Mouse (Mus musculus): Measurements from ENCODE around the gene Use1. TPM values are rescaled to one million over a fixed set of nuclear protein-coding genes. Genes with fewer than 3 reads are reported as not detected.

Use1 gene
- polyA plus RNA-seq, 1 experiment = 180 TPM

DNA sequence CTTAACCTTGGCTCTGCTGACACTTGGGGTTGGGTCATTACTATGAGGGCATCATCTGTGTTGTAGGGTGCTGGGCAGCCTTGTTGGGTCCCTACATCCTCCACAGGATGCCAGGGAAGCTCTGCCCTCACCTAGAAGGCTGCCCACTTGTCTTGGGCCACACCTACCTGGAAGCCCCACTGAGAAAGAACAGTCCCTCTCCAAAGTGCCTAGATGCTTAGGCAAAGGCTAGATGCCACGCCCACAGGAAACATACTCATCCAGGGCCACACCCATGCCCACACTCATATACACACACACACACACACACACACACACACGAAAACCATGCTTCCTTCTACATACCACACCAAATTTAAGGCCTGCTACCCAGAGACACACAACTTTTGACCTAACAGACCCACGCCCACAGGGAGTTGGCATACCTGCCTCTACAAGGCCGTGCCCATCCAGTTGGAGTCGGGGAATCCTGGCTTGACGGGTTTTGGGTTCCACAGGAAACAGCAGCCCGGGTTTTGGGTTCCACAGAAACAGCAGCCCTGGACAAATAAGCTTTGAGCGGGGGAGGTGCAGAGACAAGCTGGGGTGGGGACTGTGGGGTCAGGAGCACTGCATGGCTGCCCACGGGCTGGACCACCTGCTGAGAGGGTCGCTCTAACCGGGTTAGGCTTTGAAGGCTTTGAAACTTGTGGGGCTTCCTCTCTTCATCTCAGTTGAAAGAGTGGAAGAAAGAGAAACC is 45.1 kb downstream of the Use1 start:
- H3K79me2 ChIP-seq (ENCODE audit: control insufficient read depth, insufficient read depth) = no peaks in the 10 kb centered on the region
- TF ChIP-seq POLR2AphosphoS2 (IDR thresholded peaks at IDR 0.05; ENCODE audit: insufficient read length, low read depth) = peak; percentile 73
- TF ChIP-seq MAX (IDR thresholded peaks at IDR 0.05; ENCODE audit: low read depth) = no peak
- no peak overlapping the region for H3K4me3 ChIP-seq
- H3ac ChIP-seq (ENCODE audit: control insufficient read depth, insufficient read length) = no peak overlapping the region
- peak overlapping the region; percentile 6 for H3K4me2 ChIP-seq (ENCODE audit: low read depth)
- no peaks in the 10 kb centered on the region for H3K27me3 ChIP-seq (ENCODE audit: control insufficient read depth, insufficient read depth, insufficient read length)
- peaks cover 5% of the 10 kb centered on the region for H3K36me3 ChIP-seq (ENCODE audit: control insufficient read depth, insufficient read depth)

Other genes starting within 250 kb of the Use1 start
- 39.6 TPM for gene Myo9b, start 94.1 kb upstream of the Use1 start, polyA plus RNA-seq (2012; fragmentation: generic; extraction: Trizol)
- gene Haus8, start 93.9 kb upstream of the Use1 start, polyA plus RNA-seq (2012; fragmentation: generic; extraction: Trizol) = 13.2 TPM
- gene Ocel1, start 4.5 kb downstream of the Use1 start, polyA plus RNA-seq (2012; fragmentation: generic; extraction: Trizol) = 15.2 TPM
- 62.3 TPM for gene Nr2f6, start 15.1 kb downstream of the Use1 start, polyA plus RNA-seq (2012; fragmentation: generic; extraction: Trizol)
- gene Ushbp1, start 29.0 kb downstream of the Use1 start, polyA plus RNA-seq (2012; fragmentation: generic; extraction: Trizol) = 0.02 TPM
- gene Babam1, start 30.0 kb downstream of the Use1 start, polyA plus RNA-seq (2012; fragmentation: generic; extraction: Trizol) = 108 TPM
- gene Ankle1, start 39.2 kb downstream of the Use1 start, polyA plus RNA-seq (2012; fragmentation: generic; extraction: Trizol) = 1.3 TPM
- gene Abhd8, start 96.8 kb downstream of the Use1 start, polyA plus RNA-seq (2012; fragmentation: generic; extraction: Trizol) = 67.0 TPM
- gene Mrpl34, start 98.1 kb downstream of the Use1 start, polyA plus RNA-seq (2012; fragmentation: generic; extraction: Trizol) = 79.0 TPM
- gene Dda1, start 102.4 kb downstream of the Use1 start, polyA plus RNA-seq (2012; fragmentation: generic; extraction: Trizol) = 117 TPM
- gene Ano8, start 119.1 kb downstream of the Use1 start, polyA plus RNA-seq (2012; fragmentation: generic; extraction: Trizol) = 27.5 TPM
- 17.5 TPM for gene Gtpbp3, start 121.3 kb downstream of the Use1 start, polyA plus RNA-seq (2012; fragmentation: generic; extraction: Trizol)
- 0.18 TPM for gene Plvap, start 144.9 kb downstream of the Use1 start, polyA plus RNA-seq (2012; fragmentation: generic; extraction: Trizol)
- gene Ccdc194, start 158.9 kb downstream of the Use1 start, polyA plus RNA-seq (2012; fragmentation: generic; extraction: Trizol) = 0.04 TPM
- 33.9 TPM for gene Bst2, start 170.6 kb downstream of the Use1 start, polyA plus RNA-seq (2012; fragmentation: generic; extraction: Trizol)
- 61.5 TPM for gene Mvb12a, start 176.1 kb downstream of the Use1 start, polyA plus RNA-seq (2012; fragmentation: generic; extraction: Trizol)
- gene Tmem221, start 192.0 kb downstream of the Use1 start, polyA plus RNA-seq (2012; fragmentation: generic; extraction: Trizol) = 0.20 TPM
- 0.04 TPM for gene Nxnl1, start 199.8 kb downstream of the Use1 start, polyA plus RNA-seq (2012; fragmentation: generic; extraction: Trizol)
- 33.9 TPM for gene Slc27a1, start 202.0 kb downstream of the Use1 start, polyA plus RNA-seq (2012; fragmentation: generic; extraction: Trizol)
- gene Pgls, start 225.3 kb downstream of the Use1 start, polyA plus RNA-seq (2012; fragmentation: generic; extraction: Trizol) = 248 TPM
- 2.9 TPM for gene Fam129c, start 230.8 kb downstream of the Use1 start, polyA plus RNA-seq (2012; fragmentation: generic; extraction: Trizol)
- 87.0 TPM for gene Colgalt1, start 244.2 kb downstream of the Use1 start, polyA plus RNA-seq (2012; fragmentation: generic; extraction: Trizol)

Measured in myocyte (in vitro differentiated cells).